Mouse (Mus musculus): ENCODE measurements around the gene Krt77. TPM values are rescaled to one million over a fixed set of nuclear protein-coding genes. Genes with fewer than 3 reads are reported as not detected.

Gene Krt77
- not detected for polyA plus RNA-seq (2017; shearing (Covaris generic))

DNA sequence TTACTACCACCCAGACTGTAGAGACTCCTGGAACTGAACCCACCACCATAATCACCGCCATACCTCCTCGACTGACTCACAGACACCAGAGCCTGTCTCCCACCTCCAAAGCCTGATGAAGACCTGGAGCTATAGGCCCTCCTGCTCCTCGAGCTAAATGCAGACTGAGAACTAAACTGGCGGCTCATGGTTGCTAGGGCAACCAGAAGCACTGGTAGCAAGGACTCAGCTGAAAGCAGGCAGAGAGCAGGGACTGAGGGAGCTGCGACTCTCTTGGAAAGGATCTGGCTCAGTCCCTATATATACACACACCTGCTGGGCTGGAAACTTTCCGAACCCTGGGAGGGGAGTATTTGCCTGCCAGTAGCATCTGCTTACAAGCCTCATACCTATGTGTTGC, at the start of gene Krt77:
Krt77 (minus strand) TSS at position 275 of the 400 bp plus-strand sequence.

DNA sequence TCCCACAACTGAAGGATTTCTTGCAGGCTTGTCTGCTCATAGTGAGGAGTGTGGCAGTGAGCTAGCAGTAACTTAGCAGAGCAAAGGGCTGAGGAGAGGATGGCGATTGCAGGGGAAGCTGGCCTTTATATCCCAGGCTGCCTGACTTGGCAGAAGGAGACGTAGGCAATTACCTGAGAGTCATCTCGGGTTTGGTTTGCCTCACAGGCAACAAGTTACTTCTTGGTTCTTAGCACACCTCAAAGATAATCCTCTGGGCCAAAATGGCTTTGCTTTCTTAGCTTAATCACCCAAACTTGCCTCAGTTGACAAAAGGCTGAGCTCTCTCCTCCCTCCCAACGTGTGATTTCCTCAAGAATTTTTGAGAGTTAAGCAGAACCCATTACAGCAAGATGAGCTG, 23.3 kb upstream of the Krt77 start, which contains the start of gene Krt76:
Krt76 (minus strand) TSS at position 101 of the 400 bp plus-strand sequence.

DNA sequence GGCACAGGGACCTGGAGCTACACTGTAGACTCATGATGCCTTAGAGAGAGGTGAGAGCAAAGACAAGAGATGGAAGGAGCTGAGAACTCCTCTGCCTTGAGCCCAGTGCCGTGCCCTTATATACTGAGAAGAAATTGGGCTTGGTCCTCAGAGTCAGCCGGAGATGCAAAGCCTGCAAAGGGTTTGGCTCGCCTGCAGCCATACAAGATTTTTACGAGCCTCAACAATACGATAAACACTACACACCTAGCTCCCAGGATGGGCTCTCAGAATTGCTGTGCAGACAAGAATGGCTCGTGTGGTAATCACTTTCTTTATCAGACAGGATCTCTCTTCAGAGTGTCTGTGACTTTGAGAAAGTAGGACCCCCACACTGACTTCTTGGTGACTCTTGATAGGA, 18.8 kb downstream of the Krt77 start, which contains the start of gene Krt1:
Krt1 (minus strand) TSS at position 101 of the 400 bp plus-strand sequence.

DNA sequence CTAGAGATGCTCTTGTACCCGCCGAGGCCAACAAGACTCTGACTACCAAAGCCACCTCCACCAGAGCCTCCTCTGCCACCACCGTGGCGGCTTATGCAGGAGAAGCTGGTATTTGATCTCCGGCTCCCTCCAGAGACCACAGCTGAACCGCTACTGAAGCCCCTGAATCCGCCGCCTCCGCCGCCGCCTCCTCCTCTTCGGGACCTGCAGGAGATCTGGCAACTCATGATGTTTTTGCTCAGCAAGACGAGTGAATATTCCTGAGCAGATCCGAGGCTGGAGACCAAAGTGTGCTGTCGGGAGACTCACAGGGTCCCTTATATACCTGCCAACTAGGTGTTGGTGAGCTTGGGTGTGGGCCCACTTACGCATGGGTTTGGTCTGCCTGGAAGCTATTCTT, 51.6 kb downstream of the Krt77 start, which contains the start of gene Krt2:
Krt2 (minus strand) TSS at position 295 of the 400 bp plus-strand sequence.

Other genes with a start within 250 kb of the Krt77 start
- under 1 TPM in 1 of 2 experiments, not detected in 1; 0.10 TPM for gene Gm5414, start 241.5 kb downstream of the Krt77 start, polyA plus RNA-seq (2017; shearing (Covaris generic))
- gene Gm5478, start 222.3 kb downstream of the Krt77 start, polyA plus RNA-seq (2017; shearing (Covaris generic)): not detected
- not detected for gene Krt6b, start 189.4 kb downstream of the Krt77 start, polyA plus RNA-seq (2017; shearing (Covaris generic))
- under 1 TPM in 1 of 2 experiments, not detected in 1; 0.16 TPM for gene Krt6a, start 175.4 kb downstream of the Krt77 start, polyA plus RNA-seq (2017; shearing (Covaris generic))
- gene Krt5, start 156.8 kb downstream of the Krt77 start, polyA plus RNA-seq (2017; shearing (Covaris generic)): under 1 TPM in 1 of 2 experiments, not detected in 1; 0.07 TPM
- gene Krt71, start 126.6 kb downstream of the Krt77 start, polyA plus RNA-seq (2017; shearing (Covaris generic)): under 1 TPM in 1 of 2 experiments, not detected in 1; 0.23 TPM
- gene Krt72, start 83.2 kb downstream of the Krt77 start, polyA plus RNA-seq (2017; shearing (Covaris generic)): under 1 TPM; 0.08 to 0.43 TPM
- gene Krt73, start 67.4 kb downstream of the Krt77 start, polyA plus RNA-seq (2017; shearing (Covaris generic)): under 1 TPM; 0.12 to 0.18 TPM
- gene Krt2, start 51.5 kb downstream of the Krt77 start, polyA plus RNA-seq (2017; shearing (Covaris generic)): under 1 TPM; 0.06 to 0.92 TPM
- under 1 TPM; 0.12 to 0.22 TPM for gene Krt1, start 18.9 kb downstream of the Krt77 start, polyA plus RNA-seq (2017; shearing (Covaris generic))
- under 1 TPM in 1 of 2 experiments, not detected in 1; 0.61 TPM for gene Krt76, start 23.2 kb upstream of the Krt77 start, polyA plus RNA-seq (2017; shearing (Covaris generic))
- under 1 TPM; 0.07 to 0.56 TPM for gene Krt4, start 55.0 kb upstream of the Krt77 start, polyA plus RNA-seq (2017; shearing (Covaris generic))
- 1 to 10 TPM in 1 of 2 experiments, not detected in 1; 4.3 TPM for gene Krt79, start 70.6 kb upstream of the Krt77 start, polyA plus RNA-seq (2017; shearing (Covaris generic))
- gene Krt78, start 84.6 kb upstream of the Krt77 start, polyA plus RNA-seq (2017; shearing (Covaris generic)): not detected
- 1 to 10 TPM; 1.7 to 2.4 TPM for gene Krt8, start 134.8 kb upstream of the Krt77 start, polyA plus RNA-seq (2017; shearing (Covaris generic))
- 1 to 10 TPM in 1 of 2 experiments, under 1 TPM in 1; 0.71 to 6.2 TPM for gene Krt18, start 158.5 kb upstream of the Krt77 start, polyA plus RNA-seq (2017; shearing (Covaris generic))
- 10 to 100 TPM; 96.9 to 97.9 TPM for gene Eif4b, start 204.1 kb upstream of the Krt77 start, polyA plus RNA-seq (2017; shearing (Covaris generic))
- 1 to 10 TPM; 2.7 to 3.6 TPM for gene Tns2, start 230.7 kb upstream of the Krt77 start, polyA plus RNA-seq (2017; shearing (Covaris generic))